Comparison of ENCODE assay signal across 23 mouse cellular contexts in genomic region chr6:48804346-48804745, GRCm38 (mm10). TPM values are rescaled to one million over a fixed set of nuclear protein-coding genes. Genes with fewer than 3 reads are reported as not detected.
"Had no signal": no experiment of that assay in that cellular context is flagged by ENCODE, and none has a peak within 500 bp of the region (broad histone marks: within the 10 kb centered on the region; RNA-seq: fewer than 3 reads in every experiment).

No protein-coding gene starts in this region.

- H3K4me1 ChIP-seq: limb, embryonic 12.5 days; limb, embryonic 15.5 days; liver, embryonic 13.5 days had no signal

- H3K4me2 ChIP-seq: limb, embryonic 12.5 days; limb, embryonic 15.5 days; liver, embryonic 13.5 days; midbrain, embryonic 11.5 days had no signal

- DNase-seq: left cerebral cortex, postnatal 4 days; liver, embryonic 13.5 days; lung, adult 2 months; lung, postnatal 14 days; lung, postnatal 4 days; midbrain, embryonic 14.5 days; thymus, adult 2 months; thymus, postnatal 14 days; thymus, postnatal 4 days had no signal

- H3K36me3 ChIP-seq: limb, embryonic 12.5 days; limb, embryonic 15.5 days; liver, embryonic 13.5 days had no signal

- H3K9ac ChIP-seq: limb, embryonic 12.5 days; limb, embryonic 15.5 days; liver, embryonic 13.5 days had no signal

- H3K27me3 ChIP-seq: limb, embryonic 12.5 days; limb, embryonic 15.5 days; liver, embryonic 13.5 days had no signal

- H3K9me3 ChIP-seq: limb, embryonic 12.5 days; limb, embryonic 15.5 days; liver, embryonic 13.5 days had no signal

- ATAC-seq: inflammation-experienced regulatory T-cells, adult 6 months; intestine, postnatal 0 days had no signal

- H3K4me3 ChIP-seq: limb, embryonic 12.5 days; limb, embryonic 15.5 days; liver, embryonic 13.5 days had no signal

- H3K27ac ChIP-seq: limb, embryonic 12.5 days; limb, embryonic 15.5 days; liver, embryonic 13.5 days; stomach, postnatal 0 days had no signal

RNA-seq across cellular contexts. Expression of gene Gimap3, which starts 33.7 kb away (rescaled TPM):
- total RNA-seq: hindbrain, postnatal 0 days; layer of hippocampus, postnatal 14 days; left cerebral cortex, adult 8-10 months; left cerebral cortex, postnatal 14 days; left cerebral cortex, postnatal 4 days; midbrain, postnatal 0 days had no signal
- polyA plus RNA-seq: hindbrain, postnatal 0 days; limb, embryonic 12.5 days; limb, embryonic 15.5 days; midbrain, embryonic 11.5 days; midbrain, embryonic 14.5 days; midbrain, postnatal 0 days; neural tube, embryonic 11.5 days; neural tube, embryonic 14.5 days; stomach, embryonic 14.5 days had no signal
